Mouse (Mus musculus): ENCODE data around the gene Frmd8. TPM values are rescaled to one million over a fixed set of nuclear protein-coding genes. Genes with fewer than 3 reads are reported as not detected.

The Frmd8 gene
- total and polyA plus RNA-seq, 2 experiments from 2014 or later: 8.5 to 10.3 TPM

DNA sequence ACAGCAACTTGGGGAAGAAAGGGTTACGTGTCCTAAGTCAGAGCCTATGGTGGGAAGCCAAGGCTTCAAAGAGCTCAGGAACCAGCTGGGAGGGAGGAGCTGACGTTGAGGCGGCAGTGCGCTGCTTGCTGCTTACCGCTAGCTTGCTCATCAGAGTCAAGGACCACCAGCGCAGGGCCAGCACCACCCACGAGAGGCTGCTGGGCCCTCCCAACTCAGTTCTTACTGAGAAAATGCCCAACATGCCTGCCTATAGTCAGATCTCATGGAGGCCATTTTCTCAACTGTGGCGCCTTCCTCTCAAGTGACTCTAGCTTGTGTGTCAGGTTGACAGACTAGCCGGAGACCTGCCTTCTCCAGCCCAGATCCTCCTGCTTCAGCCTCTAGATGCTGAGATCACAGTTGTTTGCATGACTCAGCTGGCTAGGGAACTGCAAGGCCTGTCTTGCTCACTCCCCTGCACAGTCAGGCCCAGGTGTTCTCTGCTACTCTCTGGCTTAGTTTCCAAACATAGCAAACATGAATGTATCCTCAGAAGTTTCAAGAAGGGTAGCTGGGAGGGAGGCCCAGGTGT is 51.7 kb downstream of the Frmd8 start:
- Histone ChIP-seq H3K36me3 (ENCODE audit: insufficient read depth) (no peaks in the 10 kb centered on the region), H3K4me3 (ENCODE audit: low read depth, low read length) (no peak overlapping the region), H3K27ac (ENCODE audit: low read depth, low read length) (no peak overlapping the region), H3K9ac (no peak overlapping the region), H3K4me2 (ENCODE audit: low read depth) (no peak overlapping the region), H3K9me3 (ENCODE audit: low read length) (no peaks in the 10 kb centered on the region), H3K27me3 (ENCODE audit: insufficient read depth, low read length) (no peaks in the 10 kb centered on the region), H3K4me1 (ENCODE audit: insufficient read depth) (peaks cover 10% of the 10 kb centered on the region)
- no peak for DNase-seq
- WGBS: 26% methylated on average over 9 of the region's 9 CpGs
- TF ChIP-seq CTCF (IDR thresholded peaks at IDR 0.05; ENCODE audit: low read depth): no peak
- peak; percentile 71 for ATAC-seq

DNA sequence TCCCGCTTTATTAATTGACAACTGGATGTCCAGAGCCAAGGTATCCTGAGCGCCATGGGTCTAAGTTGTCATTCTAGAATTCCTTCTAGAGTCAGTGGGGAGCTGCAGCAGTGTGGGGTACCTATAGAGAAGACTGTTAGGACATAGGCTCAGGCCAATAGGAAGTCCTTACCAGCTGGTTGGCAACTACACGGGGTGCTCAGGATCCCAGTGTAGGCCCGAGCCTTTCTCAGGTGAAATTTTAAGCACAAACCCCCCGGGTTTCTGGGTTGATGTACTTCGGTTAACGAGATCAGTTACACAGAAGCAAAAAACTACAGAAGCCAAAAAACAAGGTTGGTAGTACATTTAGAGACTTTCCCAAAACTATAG is 52.3 kb downstream of the Frmd8 start:
- H3K4me2 ChIP-seq (ENCODE audit: low read depth): no peak overlapping the region
- 0 out of 2 replicates have a peak overlapping the region, but pooled peaks have one; percentile 15 for H3K27ac ChIP-seq (ENCODE audit: low read depth, low read length)
- 49% methylated on average over 7 of the region's 7 CpGs for WGBS

GRCm38 (mm10) chr19:5822174-5822833 is 52.8 kb downstream of the Frmd8 start:
- ATAC-seq: no peak
- H3K4me3 ChIP-seq (ENCODE audit: low read depth, low read length): no peak overlapping the region
- WGBS: 26% methylated on average over 12 of the region's 12 CpGs

More for the DNA sequence above, 52.3 kb downstream of the Frmd8 start:
- no peak for DNase-seq
- no peak overlapping the region for H3K9ac ChIP-seq
- no peaks in the 10 kb centered on the region for H3K36me3 ChIP-seq (ENCODE audit: insufficient read depth)
- H3K27me3 ChIP-seq (ENCODE audit: insufficient read depth, low read length): no peaks in the 10 kb centered on the region
- no peak for ATAC-seq
- no peak overlapping the region for H3K4me3 ChIP-seq (ENCODE audit: low read depth, low read length)
- no peaks in the 10 kb centered on the region for H3K9me3 ChIP-seq (ENCODE audit: low read length)
- H3K4me1 ChIP-seq (ENCODE audit: insufficient read depth): peaks cover 11% of the 10 kb centered on the region
- TF ChIP-seq CTCF (IDR thresholded peaks at IDR 0.05; ENCODE audit: low read depth): no peak

DNA sequence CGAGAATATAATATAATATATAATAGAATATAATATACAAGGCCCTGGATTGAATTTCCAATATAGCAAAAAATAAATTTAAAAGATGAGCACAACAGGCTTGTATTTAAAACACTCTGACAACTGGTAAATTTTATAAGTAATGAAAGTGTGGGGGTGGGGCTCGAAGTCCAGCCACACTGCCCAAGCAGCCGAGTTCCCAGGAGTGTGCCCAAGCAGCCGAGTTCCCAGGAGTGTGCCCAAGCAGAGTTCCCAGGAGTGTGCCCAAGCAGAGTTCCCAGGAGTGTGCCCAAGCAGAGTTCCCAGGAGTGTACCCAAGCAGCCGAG is 53.3 kb downstream of the Frmd8 start:
- no peak overlapping the region for H3K4me3 ChIP-seq (ENCODE audit: low read depth, low read length)
- no peak overlapping the region for H3K9ac ChIP-seq
- H3K9me3 ChIP-seq (ENCODE audit: low read length): no peaks in the 10 kb centered on the region
- H3K4me1 ChIP-seq (ENCODE audit: insufficient read depth): peaks cover 15% of the 10 kb centered on the region
- no peak overlapping the region for H3K27ac ChIP-seq (ENCODE audit: low read depth, low read length)
- no peak for TF ChIP-seq CTCF (IDR thresholded peaks at IDR 0.05; ENCODE audit: low read depth)
- no peaks in the 10 kb centered on the region for H3K36me3 ChIP-seq (ENCODE audit: insufficient read depth)
- ATAC-seq: no peak
- WGBS: 66% methylated on average over 5 of the region's 5 CpGs
- DNase-seq: no peak
- H3K4me2 ChIP-seq (ENCODE audit: low read depth): no peak overlapping the region
- H3K27me3 ChIP-seq (ENCODE audit: insufficient read depth, low read length): no peaks in the 10 kb centered on the region

More at GRCm38 (mm10) chr19:5822174-5822833, 52.8 kb downstream of the Frmd8 start:
- Histone ChIP-seq H3K9me3 (ENCODE audit: low read length) (no peaks in the 10 kb centered on the region), H3K4me2 (ENCODE audit: low read depth) (no peak overlapping the region), H3K27ac (ENCODE audit: low read depth, low read length) (0 out of 2 replicates have a peak overlapping the region, but pooled peaks have one; percentile 15), H3K9ac (no peak overlapping the region), H3K27me3 (ENCODE audit: insufficient read depth, low read length) (no peaks in the 10 kb centered on the region), H3K36me3 (ENCODE audit: insufficient read depth) (no peaks in the 10 kb centered on the region), H3K4me1 (ENCODE audit: insufficient read depth) (peaks cover 15% of the 10 kb centered on the region)
- no peak for DNase-seq
- no peak for TF ChIP-seq CTCF (IDR thresholded peaks at IDR 0.05; ENCODE audit: low read depth)

- no peaks in the 10 kb centered on the region for H3K27me3 ChIP-seq (ENCODE audit: insufficient read depth, low read length)
- H3K27ac ChIP-seq (ENCODE audit: low read depth, low read length): no peak overlapping the region
- 51% methylated on average over 12 of the region's 12 CpGs for WGBS
- peaks cover 18% of the 10 kb centered on the region for H3K4me1 ChIP-seq (ENCODE audit: insufficient read depth)
- H3K4me2 ChIP-seq (ENCODE audit: low read depth): no peak overlapping the region
- no peak overlapping the region for H3K9ac ChIP-seq
- peak; percentile 35 for TF ChIP-seq CTCF (IDR thresholded peaks at IDR 0.05; ENCODE audit: low read depth)
- ATAC-seq: no peak
- no peaks in the 10 kb centered on the region for H3K36me3 ChIP-seq (ENCODE audit: insufficient read depth)
- no peak for DNase-seq
- no peak overlapping the region for H3K4me3 ChIP-seq (ENCODE audit: low read depth, low read length)
- no peaks in the 10 kb centered on the region for H3K9me3 ChIP-seq (ENCODE audit: low read length)
These were observed 55.5 kb downstream of the Frmd8 start for GRCm38 (mm10) chr19:5819549-5819948.

DNA sequence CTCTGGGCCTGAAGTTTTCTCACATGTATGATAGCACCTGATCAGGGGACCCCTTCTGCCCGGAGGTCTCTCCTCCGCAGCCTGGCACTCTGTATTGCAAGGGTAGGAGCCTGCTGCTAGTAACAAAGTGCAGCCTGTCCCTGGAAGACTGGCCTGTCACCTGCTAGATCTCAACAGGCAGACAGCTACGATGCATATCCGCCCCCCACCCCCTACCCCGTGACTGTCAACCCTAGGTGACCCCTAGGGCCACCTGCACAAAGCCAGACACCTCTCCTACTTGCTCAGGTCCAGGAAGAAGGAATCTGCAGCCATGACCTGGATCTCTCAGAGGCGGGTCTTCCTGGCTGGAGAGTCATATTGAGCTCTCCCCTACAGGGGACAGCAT is 56.5 kb downstream of the Frmd8 start:
- 78% methylated on average over 6 of the region's 6 CpGs for WGBS
- Histone ChIP-seq H3K4me3 (ENCODE audit: low read depth, low read length) (no peak overlapping the region), H3K27ac (ENCODE audit: low read depth, low read length) (no peak overlapping the region), H3K36me3 (ENCODE audit: insufficient read depth) (no peaks in the 10 kb centered on the region), H3K9ac (no peak overlapping the region), H3K27me3 (ENCODE audit: insufficient read depth, low read length) (no peaks in the 10 kb centered on the region), H3K4me2 (ENCODE audit: low read depth) (no peak overlapping the region), H3K4me1 (ENCODE audit: insufficient read depth) (peaks cover 18% of the 10 kb centered on the region), H3K9me3 (ENCODE audit: low read length) (no peaks in the 10 kb centered on the region)
- TF ChIP-seq CTCF (IDR thresholded peaks at IDR 0.05; ENCODE audit: low read depth): no peak
- DNase-seq (no peak), ATAC-seq (no peak)

GRCm38 (mm10) chr19:5817703-5818589 is 57.1 kb downstream of the Frmd8 start:
- H3K4me3 ChIP-seq (ENCODE audit: low read depth, low read length): no peak overlapping the region; the same call in 1 of the 2 replicates
- TF ChIP-seq CTCF (IDR thresholded peaks at IDR 0.05; ENCODE audit: low read depth): peak; percentile 90
- peak overlapping the region; percentile 45 for H3K4me2 ChIP-seq (ENCODE audit: low read depth)
- WGBS: 23% methylated on average over 21 of the region's 21 CpGs
- H3K36me3 ChIP-seq (ENCODE audit: insufficient read depth): no peaks in the 10 kb centered on the region
- peak overlapping the region; percentile 82 for H3K27ac ChIP-seq (ENCODE audit: low read depth, low read length)
- no peaks in the 10 kb centered on the region for H3K9me3 ChIP-seq (ENCODE audit: low read length)
- DNase-seq (peak; percentile 89), ATAC-seq (peak; percentile 95)
- H3K9ac ChIP-seq: peak overlapping the region; percentile 52
- no peaks in the 10 kb centered on the region for H3K27me3 ChIP-seq (ENCODE audit: insufficient read depth, low read length)
- peaks cover 22% of the 10 kb centered on the region for H3K4me1 ChIP-seq (ENCODE audit: insufficient read depth)
